Mouse (Mus musculus) hematopoietic stem cell, adult 5-6 weeks (primary cell): Measurements from ENCODE around the gene Rarres1. TPM values are rescaled to one million over a fixed set of nuclear protein-coding genes. Genes with fewer than 3 reads are reported as not detected.
A peak's percentile ranks its signal among the peaks of the same experiment; 100 is the strongest.

Source experiments
- ATAC-seq, 2 experiments: fragments of 125-278 bp in 1 of 2; replicated peaks in 1 of 2; 2 replicates each; pipeline ENCODE4 v1.8.0; 2016 to 2017; ENCODE audit warnings: inconsistent platforms in 2 of 2, mild to moderate bottlenecking in 2 of 2, moderate number of reproducible peaks in 2 of 2, low read depth in 1 of 2, moderate TSS enrichment in 1 of 2; ENCODE audit not compliant: low FRiP score in 2 of 2, poor library complexity in 2 of 2, severe bottlenecking in 2 of 2, insufficient read depth in 1 of 2, low TSS enrichment in 1 of 2
- total RNA-seq: library from RNA; stranded (forward); fragments of 172-1452, 232-1000 nt; gene quantifications from 2 replicates; pipeline ENCODE4 v1.2.3, GENCODE M21; 2017

The Rarres1 gene
- total RNA-seq, 1 experiment from 2014 or later = not detected

- no peak for ATAC-seq
Measured at GRCm38 (mm10) chr3:67459881-67460280, 55.4 kb downstream of the Rarres1 start.

- no peak for ATAC-seq
Measured at GRCm38 (mm10) chr3:67450601-67451210, 64.6 kb downstream of the Rarres1 start.

DNA sequence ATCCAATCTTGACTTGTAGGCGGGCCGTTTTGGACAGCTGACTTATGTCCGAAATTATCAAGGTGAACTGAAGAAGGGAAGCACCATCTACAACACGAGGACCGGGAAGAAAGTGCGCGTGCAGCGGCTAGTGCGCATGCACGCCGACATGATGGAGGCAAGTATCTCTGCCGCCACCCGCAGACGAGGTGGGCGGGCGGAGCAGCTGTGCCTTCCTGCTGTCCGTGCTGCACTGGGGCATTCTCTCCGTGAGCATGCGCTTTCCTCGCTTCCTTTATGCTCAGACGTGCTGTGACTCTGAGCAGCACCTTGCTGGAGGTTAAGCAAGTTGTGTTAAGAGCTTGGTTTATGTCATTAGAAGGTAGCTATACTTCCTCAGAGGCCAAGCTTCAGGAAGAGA is 65.7 kb downstream of the Rarres1 start:
- no peak for ATAC-seq

DNA sequence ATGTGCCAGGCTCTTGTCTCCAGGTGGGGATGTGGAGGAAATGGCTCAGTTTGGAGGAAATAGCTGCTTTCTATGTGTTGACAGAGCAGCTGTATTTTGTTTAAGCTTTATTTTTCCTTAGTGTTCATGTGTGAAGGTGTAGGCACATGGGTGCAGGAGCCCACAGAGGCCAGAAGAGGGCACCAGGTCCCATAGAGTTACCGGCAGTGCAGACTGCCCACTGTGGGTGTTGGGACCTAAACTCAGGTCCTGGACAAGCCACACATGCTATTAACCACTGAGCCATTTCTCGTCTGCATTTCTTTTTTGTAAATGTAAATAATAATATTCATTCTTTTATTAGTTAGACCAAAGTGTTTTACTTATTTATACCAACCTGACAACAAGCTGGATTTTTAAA is 68.2 kb downstream of the Rarres1 start:
- no peak for ATAC-seq

GRCm38 (mm10) chr3:67434011-67434410 is 81.3 kb downstream of the Rarres1 start:
- no peak for ATAC-seq

GRCm38 (mm10) chr3:67429999-67430380 is 85.3 kb downstream of the Rarres1 start, which contains the start of gene Gfm1:
Gene Gfm1 (plus strand): TSS chr3:67430096.
- ATAC-seq = peak; percentile 97 to 98

- ATAC-seq = peak in 1 of 2 experiments; percentile 12; a peak in 1 of 4 replicates
Measured at GRCm38 (mm10) chr3:67429338-67429998, 85.9 kb downstream of the Rarres1 start.

Other genes starting within 250 kb of the Rarres1 start
- 0.55 and 2.2 TPM in 2 replicates for gene Mlf1, start 141.4 kb downstream of the Rarres1 start, total RNA-seq
- gene Gm17402, start 140.4 kb downstream of the Rarres1 start, total RNA-seq = not detected in 2 replicates
- 35.8 and 83.5 TPM in 2 replicates for gene Gfm1, start 85.4 kb downstream of the Rarres1 start, total RNA-seq
- gene Lxn, start 51.6 kb downstream of the Rarres1 start, total RNA-seq = 18.4 and 22.6 TPM in 2 replicates
- gene Mfsd1, start 67.2 kb upstream of the Rarres1 start, total RNA-seq = 113 and 120 TPM in 2 replicates